In the genomic region with DNA sequence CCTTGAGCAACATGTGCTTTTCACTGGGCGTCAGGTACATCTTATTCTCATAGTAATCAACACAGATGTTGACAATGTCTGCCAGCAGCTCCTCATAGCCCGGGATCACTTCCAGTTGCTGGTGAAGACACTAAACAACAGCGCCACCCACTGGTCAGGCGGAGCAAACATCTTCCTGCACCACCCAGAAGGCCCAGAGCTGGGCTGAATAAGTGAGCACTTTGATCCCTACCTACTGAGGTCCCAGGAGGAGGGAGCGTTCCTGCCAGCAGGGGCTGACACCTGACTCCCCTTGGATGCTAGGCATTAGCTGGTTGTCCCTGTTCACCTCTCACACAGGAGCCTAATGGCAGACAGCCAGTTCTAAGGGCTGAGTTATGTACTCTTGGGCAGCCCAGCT, we compare ENCODE assay signal across 8 mouse cellular contexts. TPM values are rescaled to one million over a fixed set of nuclear protein-coding genes. Genes with fewer than 3 reads are reported as not detected.
DNase-seq lines count a peak whose midpoint lies in the region; ATAC-seq and TF ChIP-seq lines count a peak whose summit lies in the region.
"Had no signal": no experiment of that assay in that cellular context is flagged by ENCODE, and none has a peak within 500 bp of the region (broad histone marks: within the 10 kb centered on the region; RNA-seq: fewer than 3 reads in every experiment).

No protein-coding gene starts in this region.

- ATAC-seq in kidney, embryonic 15.5 days (replicated peaks; ENCODE audit: low FRiP score) = no peak
- peak; percentile 59; the same call in 1 of the 2 replicates for ATAC-seq in intestine, postnatal 0 days
- peak; percentile 26; the same call in 1 of the 2 replicates for ATAC-seq in neural tube, embryonic 14.5 days (ENCODE audit: low read depth)

- H3K4me3 ChIP-seq in kidney, adult 2 months (ENCODE audit: insufficient read depth, low read depth, low read length) = no peak overlapping the region
- H3K4me3 ChIP-seq in kidney, embryonic 15.5 days (replicated peaks) = no peak overlapping the region
- no peak overlapping the region for H3K4me3 ChIP-seq in ES-E14 (ENCODE audit: insufficient read depth in 1 of 2, low read depth in 1 of 2, low read length in 2 of 2, poor library complexity in 1 of 2, severe bottlenecking in 1 of 2)
- no peak overlapping the region for H3K4me3 ChIP-seq in intestine, postnatal 0 days (ENCODE audit: low read depth, low read length)
- no peak overlapping the region for H3K4me3 ChIP-seq in neural tube, embryonic 14.5 days (ENCODE audit: low read depth, low read length)
- H3K4me3 ChIP-seq: heart, embryonic 13.5 days had no signal

- no peaks in the 10 kb centered on the region for H3K9me3 ChIP-seq in kidney, embryonic 15.5 days (replicated peaks)
- no peaks in the 10 kb centered on the region for H3K9me3 ChIP-seq in ES-E14 (ENCODE audit: control insufficient read depth, insufficient read depth, low read depth, low read length)
- H3K9me3 ChIP-seq in intestine, postnatal 0 days (ENCODE audit: control insufficient read depth) = no peaks in the 10 kb centered on the region
- no peaks in the 10 kb centered on the region for H3K9me3 ChIP-seq in neural tube, embryonic 14.5 days (ENCODE audit: control insufficient read depth, low read length)
- H3K9me3 ChIP-seq: heart, embryonic 13.5 days had no signal

- no peak overlapping the region for H3K4me2 ChIP-seq in kidney, embryonic 15.5 days
- H3K4me2 ChIP-seq in intestine, postnatal 0 days (replicated peaks; ENCODE audit: low read depth) = no peak overlapping the region
- no peak overlapping the region for H3K4me2 ChIP-seq in neural tube, embryonic 14.5 days (ENCODE audit: low read depth, low read length)
- H3K4me2 ChIP-seq: heart, embryonic 13.5 days had no signal

- 49% methylated on average over 5 of the region's 5 CpGs for WGBS in kidney, adult 2 months
- WGBS in kidney, embryonic 15.5 days = 42% methylated on average over 5 of the region's 5 CpGs
- WGBS in intestine, postnatal 0 days = 42% methylated on average over 5 of the region's 5 CpGs
- 40% methylated on average over 5 of the region's 5 CpGs for WGBS in neural tube, embryonic 14.5 days

- H3K27me3 ChIP-seq in kidney, adult 2 months (replicated peaks; ENCODE audit: control insufficient read depth, insufficient read depth, low read length) = no peaks in the 10 kb centered on the region
- no peaks in the 10 kb centered on the region for H3K27me3 ChIP-seq in kidney, embryonic 15.5 days
- no peaks in the 10 kb centered on the region for H3K27me3 ChIP-seq in intestine, postnatal 0 days (replicated peaks; ENCODE audit: control insufficient read depth, insufficient read depth, low read length)
- no peaks in the 10 kb centered on the region for H3K27me3 ChIP-seq in neural tube, embryonic 14.5 days (ENCODE audit: control insufficient read depth, insufficient read depth, low read length)
- H3K27me3 ChIP-seq: heart, embryonic 13.5 days had no signal

- H3K36me3 ChIP-seq in kidney, adult 2 months (ENCODE audit: control insufficient read depth, insufficient read depth, low read length) = no peaks in the 10 kb centered on the region; the same call in 1 of the 2 replicates
- H3K36me3 ChIP-seq in kidney, embryonic 15.5 days = no peaks in the 10 kb centered on the region; the same call in 1 of the 2 replicates
- peaks cover 3% of the 10 kb centered on the region; the same call in 1 of the 2 replicates for H3K36me3 ChIP-seq in ES-E14 (ENCODE audit: control insufficient read depth, insufficient read depth, low read length, poor library complexity, severe bottlenecking)
- H3K36me3 ChIP-seq in intestine, postnatal 0 days (ENCODE audit: control insufficient read depth, insufficient read depth) = no peaks in the 10 kb centered on the region
- H3K36me3 ChIP-seq in neural tube, embryonic 14.5 days (ENCODE audit: control insufficient read depth, insufficient read depth, low read length) = peaks cover 64% of the 10 kb centered on the region

- no peak overlapping the region for H3K9ac ChIP-seq in kidney, embryonic 15.5 days
- no peak overlapping the region for H3K9ac ChIP-seq in ES-E14 (ENCODE audit: insufficient read depth, low read depth, low read length, poor library complexity, severe bottlenecking)
- H3K9ac ChIP-seq in intestine, postnatal 0 days (ENCODE audit: low read depth, low read length) = no peak overlapping the region
- H3K9ac ChIP-seq in neural tube, embryonic 14.5 days (replicated peaks; ENCODE audit: low read depth, low read length) = no peak overlapping the region
- H3K9ac ChIP-seq: heart, embryonic 13.5 days had no signal

- DNase-seq in kidney, adult 2 months = peak; percentile 74
- peak; percentile 79 for DNase-seq in ES-E14 (ENCODE audit: low read depth, low spot score)
- peak; percentile 60 for DNase-seq in adrenal gland, postnatal 25 days
- no peak for DNase-seq in layer of hippocampus, postnatal 14 days (ENCODE audit: low spot score in 2 of 2)

- peak; percentile 56 for TF ChIP-seq CTCF in kidney, adult 2 months (conservative IDR thresholded peaks at IDR 0.05; ENCODE audit: insufficient read depth, insufficient read length, low read depth, low read length)
- TF ChIP-seq CTCF in intestine, postnatal 0 days (IDR thresholded peaks at IDR 0.05; ENCODE audit: low read depth) = peak; percentile 68

- no peak for TF ChIP-seq POLR2A in kidney, adult 2 months (IDR thresholded peaks at IDR 0.05; ENCODE audit: low read depth, low read length)

- in situ Hi-C loops in ES-E14 (cut with MboI; ENCODE audit: low sequenced_read_pairs in 2 of 2, unreplicated experiment in 2 of 2) = no loop called here

- peak overlapping the region; percentile 39 for H3K27ac ChIP-seq in kidney, adult 2 months (ENCODE audit: insufficient read depth, low read depth, low read length)
- no peak overlapping the region for H3K27ac ChIP-seq in kidney, embryonic 15.5 days
- H3K27ac ChIP-seq in ES-E14 (ENCODE audit: insufficient read depth, low read depth, low read length, poor library complexity, severe bottlenecking) = no peak overlapping the region
- no peak overlapping the region for H3K27ac ChIP-seq in intestine, postnatal 0 days (ENCODE audit: low read depth, low read length)
- no peak overlapping the region for H3K27ac ChIP-seq in neural tube, embryonic 14.5 days (ENCODE audit: low read depth, low read length)
- H3K27ac ChIP-seq: heart, embryonic 13.5 days had no signal

- no peaks in the 10 kb centered on the region for H3K4me1 ChIP-seq in kidney, adult 2 months (ENCODE audit: control insufficient read depth, insufficient read depth, low read length)
- H3K4me1 ChIP-seq in kidney, embryonic 15.5 days = no peaks in the 10 kb centered on the region
- no peaks in the 10 kb centered on the region; a peak in 1 of 4 replicates for H3K4me1 ChIP-seq in ES-E14 (ENCODE audit: control insufficient read depth in 2 of 2, insufficient read depth in 2 of 2, low read length in 2 of 2, poor library complexity in 1 of 2)
- no peaks in the 10 kb centered on the region for H3K4me1 ChIP-seq in intestine, postnatal 0 days (replicated peaks; ENCODE audit: control insufficient read depth, insufficient read depth, low read length)
- no peaks in the 10 kb centered on the region for H3K4me1 ChIP-seq in neural tube, embryonic 14.5 days (ENCODE audit: control insufficient read depth, insufficient read depth, low read length)
- H3K4me1 ChIP-seq: heart, embryonic 13.5 days had no signal

TF ChIP-seq in ES-E14, 5 proteins besides CTCF, POLR2A, EP300 and RAD21:
- TF ChIP-seq ZNF384 (IDR thresholded peaks at IDR 0.05; ENCODE audit: low read depth, low read length) (no peak), MAFK (IDR thresholded peaks at IDR 0.05; ENCODE audit: insufficient read depth, low read depth, low read length) (no peak), ZC3H11A (IDR thresholded peaks at IDR 0.05; ENCODE audit: borderline replicate concordance, low read depth, low read length) (no peak), CHD2 (IDR thresholded peaks at IDR 0.05; ENCODE audit: low read depth, low read length) (no peak), HCFC1 (IDR thresholded peaks at IDR 0.05; ENCODE audit: borderline replicate concordance, insufficient read depth, low read length) (no peak)

RNA-seq across cellular contexts. Expression of a gene that starts 35.9 kb away (rescaled TPM):
- polyA plus RNA-seq in kidney, adult 2 months (2012; rRNA removed) = 68.4 and 71.1 TPM in 2 replicates
- polyA plus RNA-seq in kidney, embryonic 15.5 days (2015; fragmentation: Nextera tagmentation; extraction: Ambion mirVana) = 15.3 and 15.5 TPM in 2 replicates
- total RNA-seq in ES-E14 (2012; rRNA removed) = 7.3 and 7.4 TPM in 2 replicates
- 70.2 and 81.2 TPM in 2 replicates for total RNA-seq in adrenal gland, postnatal 25 days (2021)
- polyA plus RNA-seq in intestine, postnatal 0 days (2015; fragmentation: Nextera tagmentation; extraction: Ambion mirVana) = 1.9 and 2.0 TPM in 2 replicates
- 128 and 129 TPM in 2 replicates for polyA plus RNA-seq in neural tube, embryonic 14.5 days (2014; fragmentation: Nextera tagmentation; extraction: Ambion mirVana)
- 100 to 1,000 TPM; 362 to 381 TPM for total RNA-seq in layer of hippocampus, postnatal 14 days (2021)

RNA-seq across cellular contexts. Expression of a gene that starts 41.4 kb away (rescaled TPM):
- not detected in 2 replicates for polyA plus RNA-seq in kidney, adult 2 months (2012; rRNA removed)
- polyA plus RNA-seq in kidney, embryonic 15.5 days (2015; fragmentation: Nextera tagmentation; extraction: Ambion mirVana) = 0.13 and 0.21 TPM in 2 replicates
- 0.48 and 0.67 TPM in 2 replicates for total RNA-seq in ES-E14 (2012; rRNA removed)
- total RNA-seq in adrenal gland, postnatal 25 days (2021) = not detected in 2 replicates
- 0.10 and 0.17 TPM in 2 replicates for polyA plus RNA-seq in intestine, postnatal 0 days (2015; fragmentation: Nextera tagmentation; extraction: Ambion mirVana)
- 1.1 and 1.9 TPM in 2 replicates for polyA plus RNA-seq in neural tube, embryonic 14.5 days (2014; fragmentation: Nextera tagmentation; extraction: Ambion mirVana)
- total RNA-seq in layer of hippocampus, postnatal 14 days (2021) = 1 to 10 TPM; 2.9 to 3.4 TPM

Comparison
In these comparisons a context has a peak if more than half of its experiments do, and no peak if none do; other contexts are left out.
1. DNase-seq: peak in kidney, adult 2 months (single experiment), ES-E14 (single experiment) and adrenal gland, postnatal 25 days (single experiment); none in layer of hippocampus, postnatal 14 days (0 of 2).